ENCODE assay signal across 8 mouse cellular contexts in the genomic region with DNA sequence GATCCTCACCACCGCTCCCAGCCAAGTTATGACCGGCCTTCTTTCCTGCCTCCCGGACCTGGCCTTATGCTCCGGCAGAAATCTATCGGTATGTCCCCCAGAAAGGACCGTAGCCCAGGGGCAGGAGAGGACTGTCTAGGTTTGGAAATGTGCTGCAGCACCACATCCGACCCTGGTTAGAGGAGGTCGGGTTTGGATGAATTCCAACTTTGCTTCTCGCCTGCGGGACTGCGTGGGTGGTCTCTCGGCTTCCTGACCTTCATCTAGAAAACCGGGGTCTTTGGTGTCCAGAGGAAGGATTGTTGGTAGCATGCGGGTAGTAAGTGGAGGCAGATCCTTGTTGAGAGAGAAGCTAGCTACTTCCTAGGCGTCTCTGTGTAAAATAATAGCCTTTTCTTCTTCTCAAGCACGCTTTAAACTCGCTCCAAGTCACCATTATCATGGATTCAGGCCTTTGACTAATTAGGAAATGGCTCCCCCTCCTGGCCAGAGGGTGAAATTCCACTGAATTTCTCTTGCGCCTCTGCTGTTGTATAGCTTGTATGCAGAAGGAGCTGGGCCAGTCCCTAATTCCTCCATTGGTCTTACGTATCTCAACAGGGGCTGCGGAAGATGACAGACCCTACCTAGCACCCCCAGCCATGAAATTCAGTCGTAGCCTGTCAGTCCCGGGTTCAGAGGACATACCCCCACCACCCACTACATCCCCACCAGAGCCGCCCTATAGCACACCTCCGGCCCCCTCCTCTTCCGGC. TPM values are rescaled to one million over a fixed set of nuclear protein-coding genes. Genes with fewer than 3 reads are reported as not detected.
DNase-seq lines count a peak whose midpoint lies in the region; ATAC-seq and TF ChIP-seq lines count a peak whose summit lies in the region.

No protein-coding gene starts in this region.

- peak overlapping the region; percentile 9; the same call in 1 of the 2 replicates for H3K4me3 ChIP-seq in embryonic facial prominence, embryonic 11.5 days (ENCODE audit: low read depth, low read length)
- peak overlapping the region; percentile 24 for H3K4me3 ChIP-seq in limb, embryonic 15.5 days
- 0 out of 2 replicates have a peak overlapping the region, but pooled peaks have one; percentile 3 for H3K4me3 ChIP-seq in midbrain, postnatal 0 days (ENCODE audit: low read depth, low read length)

- peak; percentile 95 for TF ChIP-seq CTCF in midbrain, postnatal 0 days (IDR thresholded peaks at IDR 0.05)

- H3K36me3 ChIP-seq in embryonic facial prominence, embryonic 11.5 days (replicated peaks; ENCODE audit: control insufficient read depth, insufficient read depth, low read depth, low read length): no peaks in the 10 kb centered on the region
- peaks cover 6% of the 10 kb centered on the region; the same call in 1 of the 2 replicates for H3K36me3 ChIP-seq in limb, embryonic 15.5 days
- H3K36me3 ChIP-seq in midbrain, postnatal 0 days (ENCODE audit: insufficient read depth, low read length): peaks cover 46% of the 10 kb centered on the region

- peaks cover 60% of the 10 kb centered on the region for H3K27me3 ChIP-seq in embryonic facial prominence, embryonic 11.5 days (ENCODE audit: control insufficient read depth, insufficient read depth, low read length)
- H3K27me3 ChIP-seq in limb, embryonic 15.5 days: peaks cover 84% of the 10 kb centered on the region
- peaks cover 5% of the 10 kb centered on the region; the same call in 1 of the 2 replicates for H3K27me3 ChIP-seq in midbrain, postnatal 0 days (ENCODE audit: insufficient read depth, low read length)

- H3K9ac ChIP-seq in embryonic facial prominence, embryonic 11.5 days (replicated peaks; ENCODE audit: low read length): peak overlapping the region; percentile 34; the same call in 1 of the 2 replicates
- no peak overlapping the region for H3K9ac ChIP-seq in limb, embryonic 15.5 days
- H3K9ac ChIP-seq in midbrain, postnatal 0 days (replicated peaks; ENCODE audit: low read length, poor library complexity, severe bottlenecking): 0 out of 2 replicates have a peak overlapping the region, but pooled peaks have one; percentile 13

- peak; percentile 32; the same call in 1 of the 2 replicates for ATAC-seq in embryonic facial prominence, embryonic 11.5 days (replicated peaks; ENCODE audit: insufficient number of reproducible peaks, low FRiP score, low TSS enrichment, low read depth)
- 0 out of 2 replicates have a peak, but pooled peaks have one; percentile 21 for ATAC-seq in limb, embryonic 15.5 days (ENCODE audit: insufficient number of reproducible peaks, low FRiP score, low TSS enrichment, low read depth)
- ATAC-seq in midbrain, postnatal 0 days (ENCODE audit: low FRiP score): peak; percentile 28

- 4% methylated on average over 25 of the region's 25 CpGs for WGBS in embryonic facial prominence, embryonic 11.5 days
- 3% methylated on average over 25 of the region's 25 CpGs for WGBS in limb, embryonic 15.5 days
- 8% methylated on average over 25 of the region's 25 CpGs for WGBS in midbrain, postnatal 0 days

- H3K4me2 ChIP-seq in embryonic facial prominence, embryonic 11.5 days (ENCODE audit: low read depth, low read length): peak overlapping the region; percentile 41
- H3K4me2 ChIP-seq in limb, embryonic 15.5 days: peak overlapping the region; percentile 47
- H3K4me2 ChIP-seq in midbrain, postnatal 0 days (ENCODE audit: low read depth, low read length, poor library complexity, severe bottlenecking): peak overlapping the region; percentile 26

- no peak overlapping the region for H3K27ac ChIP-seq in embryonic facial prominence, embryonic 11.5 days (replicated peaks; ENCODE audit: low read depth, low read length)
- no peak overlapping the region for H3K27ac ChIP-seq in limb, embryonic 15.5 days
- peak overlapping the region; percentile 51 for H3K27ac ChIP-seq in midbrain, postnatal 0 days (ENCODE audit: low read depth, low read length)

- peak; percentile 77 for DNase-seq in A20 (ENCODE audit: low read depth, low spot score)
- peak; percentile 73 for DNase-seq in adrenal gland, postnatal 25 days
- peak; percentile 94 for DNase-seq in embryonic facial prominence, embryonic 11.5 days (ENCODE audit: low spot score)
- peak; percentile 79 for DNase-seq in heart, adult 8-10 months (ENCODE audit: low spot score)
- peak; percentile 73 to 84 for DNase-seq in kidney, adult 8-10 months
- DNase-seq in midbrain, postnatal 0 days (ENCODE audit: low spot score): peak; percentile 96
- DNase-seq in spleen, postnatal 10 days (ENCODE audit: low spot score in 2 of 2): peak; percentile 47 to 78

- H3K9me3 ChIP-seq in embryonic facial prominence, embryonic 11.5 days (replicated peaks; ENCODE audit: control insufficient read depth, low read length): no peaks in the 10 kb centered on the region
- no peaks in the 10 kb centered on the region for H3K9me3 ChIP-seq in limb, embryonic 15.5 days
- no peaks in the 10 kb centered on the region for H3K9me3 ChIP-seq in midbrain, postnatal 0 days (ENCODE audit: low read length)

- no peaks in the 10 kb centered on the region; the same call in 1 of the 2 replicates for H3K4me1 ChIP-seq in embryonic facial prominence, embryonic 11.5 days (ENCODE audit: control insufficient read depth, insufficient read depth, low read length)
- H3K4me1 ChIP-seq in limb, embryonic 15.5 days: peaks cover 41% of the 10 kb centered on the region
- H3K4me1 ChIP-seq in midbrain, postnatal 0 days (ENCODE audit: insufficient read depth, low read length): no peaks in the 10 kb centered on the region

RNA-seq across cellular contexts. Expression of gene Syt3, which starts 32.8 kb away (rescaled TPM):
- total RNA-seq in adrenal gland, postnatal 25 days (2021): 4.1 and 5.7 TPM in 2 replicates
- polyA plus RNA-seq in embryonic facial prominence, embryonic 11.5 days (2014; fragmentation: Nextera tagmentation; extraction: Ambion mirVana): 1.4 and 1.9 TPM in 2 replicates
- total RNA-seq in heart, adult 8-10 months (2022): 1 to 10 TPM; 2.4 to 3.7 (median 3.1) TPM
- polyA plus RNA-seq in limb, embryonic 15.5 days (2015; fragmentation: Nextera tagmentation; extraction: Ambion mirVana): 2.2 and 3.2 TPM in 2 replicates
- 119 and 144 TPM in 2 replicates for total RNA-seq in midbrain, postnatal 0 days (2014; rRNA removed)
- 88.4 and 96.7 TPM in 2 replicates for polyA plus RNA-seq in midbrain, postnatal 0 days (2015; fragmentation: Nextera tagmentation; extraction: Ambion mirVana)

RNA-seq across cellular contexts. Expression of gene 1700008O03Rik, which starts 34.5 kb away (rescaled TPM):
- total RNA-seq in adrenal gland, postnatal 25 days (2021): 2.3 TPM in 1 of 2 replicates, not detected in the other
- 0.99 and 1.4 TPM in 2 replicates for polyA plus RNA-seq in embryonic facial prominence, embryonic 11.5 days (2014; fragmentation: Nextera tagmentation; extraction: Ambion mirVana)
- under 1 TPM in 1 of 4 experiments, not detected in 3; 0.46 TPM for total RNA-seq in heart, adult 8-10 months (2022)
- polyA plus RNA-seq in limb, embryonic 15.5 days (2015; fragmentation: Nextera tagmentation; extraction: Ambion mirVana): 0.43 and 0.58 TPM in 2 replicates
- total RNA-seq in midbrain, postnatal 0 days (2014; rRNA removed): 0.38 and 1.4 TPM in 2 replicates
- 3.8 and 5.2 TPM in 2 replicates for polyA plus RNA-seq in midbrain, postnatal 0 days (2015; fragmentation: Nextera tagmentation; extraction: Ambion mirVana)

RNA-seq across cellular contexts. Expression of gene Shank1, which starts 41.1 kb away (rescaled TPM):
- 8.5 and 10.4 TPM in 2 replicates for total RNA-seq in adrenal gland, postnatal 25 days (2021)
- polyA plus RNA-seq in embryonic facial prominence, embryonic 11.5 days (2014; fragmentation: Nextera tagmentation; extraction: Ambion mirVana): 0.98 and 1.00 TPM in 2 replicates
- 1 to 10 TPM; 1.8 to 4.7 (median 3.3) TPM for total RNA-seq in heart, adult 8-10 months (2022)
- polyA plus RNA-seq in limb, embryonic 15.5 days (2015; fragmentation: Nextera tagmentation; extraction: Ambion mirVana): 2.4 and 3.2 TPM in 2 replicates
- 48.1 and 60.3 TPM in 2 replicates for total RNA-seq in midbrain, postnatal 0 days (2014; rRNA removed)
- polyA plus RNA-seq in midbrain, postnatal 0 days (2015; fragmentation: Nextera tagmentation; extraction: Ambion mirVana): 33.9 and 39.2 TPM in 2 replicates

RNA-seq across cellular contexts. Expression of gene Clec11a, which starts 44.4 kb away (rescaled TPM):
- total RNA-seq in adrenal gland, postnatal 25 days (2021): 3.4 and 3.6 TPM in 2 replicates
- polyA plus RNA-seq in embryonic facial prominence, embryonic 11.5 days (2014; fragmentation: Nextera tagmentation; extraction: Ambion mirVana): 2.2 and 2.3 TPM in 2 replicates
- 1 to 10 TPM in 1 of 4 experiments, under 1 TPM in 3; 0.41 to 1.2 (median 0.67) TPM for total RNA-seq in heart, adult 8-10 months (2022)
- 24.0 and 31.1 TPM in 2 replicates for polyA plus RNA-seq in limb, embryonic 15.5 days (2015; fragmentation: Nextera tagmentation; extraction: Ambion mirVana)
- total RNA-seq in midbrain, postnatal 0 days (2014; rRNA removed): 3.2 and 3.9 TPM in 2 replicates
- 3.5 and 3.8 TPM in 2 replicates for polyA plus RNA-seq in midbrain, postnatal 0 days (2015; fragmentation: Nextera tagmentation; extraction: Ambion mirVana)

Comparison
In these comparisons a context has a peak if more than half of its experiments do, and no peak if none do; other contexts are left out.
1. RNA of gene Syt3, which starts 32.8 kb away (total RNA-seq): 119 to 144 TPM in midbrain, postnatal 0 days; 4.1 to 5.7 TPM in adrenal gland, postnatal 25 days and 2.4 to 3.7 TPM in heart, adult 8-10 months; every median in the first group is over 10 times any median in the second.
2. Peak in every context shown above with its lines, with median percentiles within 50 percentile points of each other: DNase-seq, ATAC-seq, H3K4me2 ChIP-seq and H3K4me3 ChIP-seq.